Mouse (Mus musculus) adrenal gland (tissue): Measurements from ENCODE around the gene Senp3.
"Not testable (repeated sequence)": the region's sequence is repeated elsewhere in the genome, so short reads cannot be mapped to it uniquely, and the experiment has no call there.

Source experiments
- intact Hi-C: fragments of 180-260 bp; cut with DNase I; formaldehyde crosslinking; loops from one replicate; pipeline ENCODE4 v1.15.1; 2025
- microRNA-seq, 2 experiments: library from miRNA; unstranded; fragments of <30 nt; microRNA quantifications; one replicate each; pipeline ENCODE4; 2019

The Senp3 gene

DNA sequence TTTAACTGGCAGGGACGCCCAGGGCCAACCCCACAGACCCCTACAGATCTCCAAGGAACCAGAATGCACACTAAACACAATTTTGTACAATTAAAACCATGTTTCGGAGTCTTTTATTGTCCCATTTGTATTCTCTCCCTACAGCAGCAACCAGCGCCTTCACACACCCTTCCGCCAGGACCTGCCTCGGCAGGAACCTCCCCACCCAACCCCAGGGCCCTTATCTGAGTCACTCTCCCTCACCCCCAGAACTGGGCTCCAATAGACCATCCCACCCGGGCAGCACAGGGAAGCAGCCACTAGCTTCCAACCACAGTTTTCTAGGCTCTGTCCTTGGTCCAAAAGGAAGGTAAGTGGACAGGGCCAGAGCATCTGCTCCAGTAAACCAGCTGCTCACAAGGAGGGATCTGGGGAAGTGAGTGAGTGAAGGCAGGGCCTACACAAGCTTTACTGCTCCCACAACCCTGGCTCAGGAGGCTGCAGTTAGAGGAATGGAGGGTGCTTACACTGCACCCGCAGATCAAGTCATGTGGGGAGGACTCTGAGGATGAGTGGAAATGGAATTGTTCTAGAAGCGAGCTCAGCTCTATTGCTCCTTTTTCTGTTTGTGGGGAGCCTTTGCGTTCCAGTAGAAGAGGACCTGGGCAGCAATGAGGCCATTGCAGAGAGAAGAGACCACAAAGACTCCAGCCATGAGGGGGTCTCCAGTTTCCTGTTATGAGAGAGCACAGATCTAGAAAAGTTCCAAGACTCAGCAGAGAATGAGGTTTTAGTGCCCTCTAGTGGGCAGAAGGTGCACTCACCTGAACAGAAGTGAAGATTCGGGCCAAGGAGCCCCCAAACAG is 25.0 kb downstream of the Senp3 start:
- intact Hi-C loops, result no loop called here

DNA sequence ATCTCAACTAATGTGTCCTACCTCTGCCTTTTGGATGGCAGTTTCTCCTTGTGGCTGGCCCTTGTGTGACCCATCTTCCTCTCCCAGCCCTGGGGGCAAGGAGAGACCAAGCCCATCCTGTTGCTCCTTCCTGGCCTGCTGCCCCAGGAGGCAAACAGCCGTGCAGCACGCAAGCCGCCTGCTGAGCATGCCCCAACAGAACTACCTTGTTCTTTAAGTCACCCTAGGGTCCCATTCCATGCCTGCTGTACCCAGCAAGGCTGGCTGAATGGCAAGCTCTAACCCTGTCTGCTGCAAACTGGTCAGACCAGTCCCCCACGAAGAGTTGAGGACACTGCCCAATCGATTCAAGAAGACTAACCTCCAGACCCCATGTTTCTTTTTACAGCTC is 25.8 kb downstream of the Senp3 start:
- intact Hi-C loops, result no loop called here

DNA sequence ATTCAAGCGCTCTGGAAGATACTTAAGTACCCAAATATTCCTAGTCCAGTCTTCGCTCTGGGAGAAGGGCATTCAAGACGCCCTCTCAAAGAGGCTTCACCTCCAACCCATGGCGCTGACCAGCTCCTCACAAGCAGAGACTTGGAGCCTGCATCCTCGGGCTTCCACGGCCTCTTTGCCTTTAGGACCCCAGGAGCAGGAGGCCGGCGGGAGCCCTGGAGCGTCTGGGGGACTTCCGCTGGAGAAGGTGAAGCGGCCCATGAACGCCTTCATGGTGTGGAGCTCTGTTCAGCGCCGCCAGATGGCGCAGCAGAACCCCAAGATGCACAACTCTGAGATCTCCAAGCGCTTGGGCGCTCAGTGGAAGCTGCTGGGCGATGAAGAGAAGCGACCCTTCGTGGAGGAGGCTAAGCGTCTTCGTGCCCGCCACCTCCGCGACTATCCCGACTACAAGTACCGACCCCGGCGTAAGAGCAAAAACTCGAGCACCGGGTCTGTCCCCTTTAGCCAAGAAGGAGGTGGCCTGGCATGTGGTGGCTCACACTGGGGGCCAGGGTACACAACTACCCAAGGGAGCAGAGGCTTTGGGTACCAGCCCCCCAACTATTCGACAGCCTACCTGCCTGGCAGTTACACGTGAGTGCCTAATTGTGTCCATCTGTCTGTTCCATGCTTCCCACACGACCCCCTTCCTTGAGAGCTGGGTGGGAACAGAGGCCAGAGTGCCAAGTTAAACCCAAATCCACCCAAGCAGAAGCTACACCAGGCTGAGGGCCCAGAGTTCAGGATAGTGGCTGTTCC is 26.4 kb downstream of the Senp3 start, which contains the start of gene Sox15:
TSS of gene Sox15 (plus strand) at position 51 of the 801 bp plus-strand sequence.
- intact Hi-C loops, result no loop called here

DNA sequence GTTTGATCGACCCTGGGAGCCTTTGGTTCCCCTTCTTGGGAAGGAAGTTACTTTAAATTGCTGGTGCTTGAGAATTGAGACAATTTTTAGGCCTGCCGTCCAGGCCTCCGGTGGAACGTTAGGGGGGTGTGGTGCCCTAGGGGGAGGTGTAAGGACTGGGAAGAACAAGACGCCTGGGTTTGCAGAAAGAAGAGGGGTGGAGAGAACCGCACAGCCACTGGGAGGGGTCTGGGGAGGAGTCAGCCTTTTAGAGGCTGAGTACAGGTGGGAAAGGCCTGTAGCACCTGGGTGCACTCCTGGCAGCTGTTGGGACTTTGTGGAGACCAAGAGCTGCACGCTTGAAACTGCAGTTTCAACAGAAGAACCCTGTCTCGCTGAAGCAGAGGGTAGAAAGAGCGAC is 27.1 kb downstream of the Senp3 start:
- intact Hi-C loops, result no loop called here

DNA sequence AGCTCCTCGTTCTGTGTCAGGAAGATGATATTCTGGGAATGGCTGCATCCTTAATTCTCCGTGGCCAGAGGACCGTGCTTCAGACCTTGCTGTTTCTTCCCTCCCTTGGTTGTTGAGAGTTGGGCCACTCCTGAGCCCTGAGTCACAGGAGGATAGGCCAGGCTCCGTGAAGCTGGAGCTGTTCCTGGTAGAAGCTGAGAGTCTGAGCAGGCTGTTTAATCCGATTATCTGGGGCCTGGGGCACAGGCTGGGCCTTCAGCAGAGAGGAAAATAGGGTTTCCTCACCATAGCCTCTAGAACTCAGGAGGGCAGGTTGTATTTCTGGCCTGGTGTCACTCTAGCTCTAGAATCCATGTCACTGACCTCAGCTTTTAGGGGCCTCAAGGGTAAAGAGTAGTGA is 28.5 kb downstream of the Senp3 start:
- intact Hi-C loops, result no loop called here

DNA sequence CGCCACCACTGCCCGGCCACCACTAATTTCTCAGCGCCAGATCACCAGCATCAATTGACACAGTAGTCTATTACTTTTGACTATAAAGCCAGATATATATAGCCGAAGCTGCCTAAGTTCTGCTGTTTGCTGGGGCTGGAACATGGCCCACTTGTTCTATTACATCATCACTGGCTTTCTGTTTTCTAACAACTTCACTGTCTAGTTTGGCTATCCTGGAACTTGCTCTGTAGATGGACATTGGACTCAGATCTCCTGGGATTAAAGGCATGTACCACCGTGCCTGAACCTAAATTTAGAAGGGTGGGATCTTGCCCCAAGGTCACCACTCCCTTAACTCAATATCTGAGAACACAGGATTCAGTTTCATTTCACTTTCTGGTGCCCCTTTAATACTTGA is 36.0 kb downstream of the Senp3 start:
- intact Hi-C loops, result no loop called here

DNA sequence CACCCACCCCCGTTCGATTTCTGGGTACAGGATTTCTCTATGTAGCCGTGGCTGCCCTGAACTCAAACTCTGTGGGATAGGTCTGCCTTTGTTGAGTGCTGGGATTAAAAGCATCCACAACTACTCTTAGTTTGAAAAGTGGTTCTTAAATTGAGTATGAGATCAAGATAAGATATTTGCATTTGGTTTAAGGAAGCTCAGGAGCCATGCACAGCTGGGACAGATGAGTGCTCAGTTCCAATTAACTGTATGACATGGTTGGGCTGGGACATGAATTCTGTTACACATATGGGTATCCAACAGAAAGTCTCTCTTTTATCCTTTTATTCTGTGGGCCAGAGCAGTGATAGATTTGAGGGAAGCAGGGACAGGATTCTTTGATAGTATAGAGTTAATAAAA is 46.4 kb downstream of the Senp3 start:
- intact Hi-C loops, result no loop called here

DNA sequence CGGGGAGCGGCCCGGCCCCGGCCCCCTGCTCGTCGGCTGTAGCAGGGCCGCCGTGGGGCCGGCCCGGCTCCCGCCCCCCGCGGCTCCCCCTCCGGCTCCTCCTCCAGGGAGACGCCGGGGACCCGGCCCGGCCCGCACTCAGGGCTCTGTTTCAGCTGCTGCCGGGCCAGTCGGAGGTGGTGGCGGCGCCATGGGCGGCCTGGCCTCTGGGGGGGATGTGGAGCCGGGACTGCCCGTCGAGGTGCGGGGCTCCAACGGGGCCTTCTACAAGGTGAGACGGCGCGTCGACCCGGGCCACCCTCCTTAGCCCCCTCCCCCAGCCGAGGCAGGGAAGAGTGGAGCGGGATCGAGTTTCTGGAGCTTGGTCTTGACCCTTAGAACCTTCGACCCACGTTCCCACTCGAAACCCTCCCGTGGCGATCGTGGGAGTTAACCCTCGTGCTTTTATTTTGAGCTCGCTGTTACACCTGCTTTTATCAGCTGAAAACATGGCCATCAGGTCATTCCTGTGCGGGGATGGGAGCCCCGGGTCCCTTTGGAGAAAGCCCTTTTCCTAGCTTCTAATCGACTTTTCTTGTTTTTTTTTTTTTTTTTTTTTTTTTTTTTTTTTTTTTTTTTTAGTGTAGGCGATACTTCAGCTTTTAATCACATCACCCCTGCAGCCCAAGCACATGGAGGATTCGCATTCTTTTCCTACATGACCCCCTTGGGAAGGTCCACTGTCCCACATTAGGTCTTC is 48.6 kb downstream of the Senp3 start:
- intact Hi-C loops, result no loop called here

DNA sequence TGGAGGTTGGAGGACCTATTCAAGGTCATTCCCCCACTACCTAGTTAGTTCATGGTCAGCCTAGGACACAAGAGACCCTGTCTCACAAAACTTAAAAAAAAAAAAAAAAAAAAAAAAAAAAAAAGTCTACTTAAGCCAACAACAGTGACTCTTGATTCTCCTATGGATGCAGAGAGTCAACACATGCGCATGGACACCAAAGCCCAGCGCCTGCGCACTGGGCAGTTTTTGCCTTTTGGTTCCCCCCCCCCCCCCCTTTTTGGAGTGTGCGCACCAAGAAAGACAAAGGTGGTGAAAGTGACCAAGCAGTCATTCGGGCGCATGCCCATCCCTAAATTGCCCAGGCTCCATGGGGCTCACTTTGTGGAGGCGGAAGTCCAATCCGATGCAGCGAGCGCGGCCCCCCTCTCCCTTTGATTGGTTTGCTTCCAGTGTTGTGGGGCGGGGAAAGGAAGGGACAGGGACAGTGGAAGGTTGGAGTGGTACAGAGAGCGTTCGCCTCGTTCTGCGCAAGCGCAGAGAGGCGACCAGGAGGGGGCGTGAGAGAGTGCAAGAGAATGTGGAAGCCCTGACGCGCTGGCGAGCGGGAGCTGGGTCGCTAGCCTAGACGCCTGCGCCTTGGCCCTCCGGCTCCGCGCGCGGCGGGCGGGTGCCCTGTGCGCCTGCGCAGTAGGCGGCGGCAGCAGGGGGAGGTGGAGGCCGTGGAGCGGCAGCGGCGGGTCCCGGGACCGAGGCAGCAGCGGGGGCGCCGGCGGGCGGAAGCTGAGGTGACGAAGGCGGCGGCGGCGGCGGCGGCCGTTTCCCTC is 49.4 kb downstream of the Senp3 start, which contains the start of gene Fxr2:
TSS of gene Fxr2 (plus strand) at position 707 of the 806 bp plus-strand sequence.
- intact Hi-C loops, result no loop called here

DNA sequence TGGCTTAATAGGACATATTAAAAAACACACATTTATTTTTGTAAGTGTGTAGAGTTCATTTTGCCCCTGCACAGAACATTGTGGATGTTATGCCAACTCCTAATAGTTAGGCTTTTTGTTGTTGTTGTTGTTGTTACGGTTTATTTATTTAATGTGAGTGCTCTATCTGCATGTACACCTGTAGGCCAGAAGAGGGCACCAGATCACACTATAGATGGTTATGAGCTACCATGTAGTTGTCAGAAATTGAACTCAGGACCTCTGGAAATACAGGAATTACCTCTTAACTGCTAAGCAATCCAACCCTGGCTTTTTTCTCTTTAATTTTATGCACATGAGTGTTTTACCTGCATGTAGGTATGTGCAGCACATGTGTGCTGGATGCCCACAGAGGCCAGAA is 52.1 kb downstream of the Senp3 start:
- intact Hi-C loops, result loop anchor here (5.0 kb wide), 1 partner anchor 32 kb away; the partner anchor contains the start of gene Mpdu1

DNA sequence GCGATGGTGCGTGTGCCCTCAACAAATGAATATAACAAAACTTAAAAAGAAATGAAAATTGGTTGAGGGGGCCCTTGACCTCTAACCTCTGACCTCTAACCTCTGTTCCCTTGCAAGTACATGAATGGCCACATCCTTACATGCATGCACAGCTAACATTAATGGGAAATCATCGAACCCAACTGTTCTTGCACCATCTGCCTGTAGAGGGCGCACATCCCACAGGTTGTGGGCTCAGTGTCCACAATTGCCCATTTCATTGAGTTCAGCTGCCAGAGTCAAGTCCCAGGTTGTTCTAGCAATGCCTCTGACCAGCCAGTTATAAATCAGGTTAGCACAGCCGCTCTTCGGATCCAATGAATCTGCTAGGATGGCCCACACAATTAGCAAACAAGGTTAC is 53.6 kb downstream of the Senp3 start:
- intact Hi-C loops, result loop anchor here (5.0 kb wide), 1 partner anchor 34 kb away; the partner anchor contains the start of gene Mpdu1

DNA sequence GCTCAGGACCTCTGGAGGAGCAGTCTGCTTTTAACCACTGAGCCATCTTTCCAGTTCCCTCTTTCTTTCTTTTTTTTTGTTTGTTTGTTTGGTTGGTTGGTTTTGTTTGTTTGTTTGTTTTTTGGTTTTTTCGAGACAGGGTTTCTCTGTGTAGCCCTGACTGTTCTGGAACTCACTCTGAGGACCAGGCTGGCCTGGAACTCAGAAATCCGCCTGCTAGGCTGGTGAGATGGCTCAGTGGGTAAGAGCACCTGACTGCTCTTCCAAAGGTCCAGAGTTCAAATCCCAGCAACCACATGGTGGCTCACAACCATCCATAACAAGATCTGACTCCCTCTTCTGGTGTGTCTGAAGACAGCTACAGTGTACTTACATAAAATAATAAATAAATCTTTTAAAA is 57.5 kb downstream of the Senp3 start:
- intact Hi-C loops, result not testable (repeated sequence)

Small RNA genes lying within 50 kb of the gene (microRNA-seq; reads per million reads assigned to microRNA genes)
- gene Mir1934 (4.0 to 5.1 reads per million in 2 experiments), gene Mir467f (0 reads per million in 2 experiments)
